Mouse (Mus musculus) neural tube, embryonic 12.5 days (tissue): ENCODE measurements at regions not wholly inside any gene's neighbourhood (a gene's known extent, or its start where the extent isn't known, plus 50 kb on each side); places are given as distances from the start of the nearest gene placed in this dataset.
"Not testable (repeated sequence)": the region's sequence is repeated elsewhere in the genome, so short reads cannot be mapped to it uniquely, and the experiment has no call there.

Experiments used
- ATAC-seq: fragments of 200-750 bp; cut with Nextera tagmentation; 2 replicates; pipeline ENCODE4 v1.8.0; 2017; ENCODE audit warnings: low read depth, mild to moderate bottlenecking, moderate TSS enrichment, moderate library complexity; ENCODE audit not compliant: low FRiP score
- H3K27ac ChIP-seq: fragments of 300-500 bp; sonication (generic); 2 replicates; pipeline ENCODE4 v1.5.1; 2016
- H3K27me3 ChIP-seq: fragments of 300-500 bp; sonication (generic); replicated peaks from 2 replicates; pipeline ENCODE4 v1.6.1; 2016; ENCODE audit warnings: mild to moderate bottlenecking
- H3K36me3 ChIP-seq: fragments of 300-500 bp; sonication (generic); 2 replicates; pipeline ENCODE4 v1.6.1; 2016; ENCODE audit warnings: mild to moderate bottlenecking
- H3K4me1 ChIP-seq: fragments of 300-500 bp; sonication (generic); 2 replicates; pipeline ENCODE4 v1.6.1; 2016
- H3K4me2 ChIP-seq: fragments of 300-500 bp; sonication (generic); replicated peaks from 2 replicates; pipeline ENCODE4 v1.6.1; 2016; ENCODE audit warnings: mild to moderate bottlenecking
- H3K4me3 ChIP-seq: fragments of 300-500 bp; sonication (generic); 2 replicates; pipeline ENCODE4 v1.5.1; 2016
- H3K9ac ChIP-seq: fragments of 300-500 bp; sonication (generic); 2 replicates; pipeline ENCODE4 v1.6.1; 2016; ENCODE audit warnings: mild to moderate bottlenecking
- H3K9me3 ChIP-seq: fragments of 300-500 bp; sonication (generic); 2 replicates; pipeline ENCODE4 v1.6.1; 2016; ENCODE audit warnings: mild to moderate bottlenecking
- WGBS: fragments of 180-500 bp; shearing (Covaris S2); methylation state at CpG from one replicate; pipeline ENCODE4 v1.1.7; 2016; 5-methylcytosine and 5-hydroxymethylcytosine counted together

GRCm38 (mm10) chr6:37763036-37763435, 107.6 kb upstream of the Trim24 start:
- Histone ChIP-seq H3K27me3 (no peaks in the 10 kb centered on the region), H3K27ac (no peak overlapping the region), H3K4me3 (no peak overlapping the region), H3K36me3 (no peaks in the 10 kb centered on the region), H3K4me2 (no peak overlapping the region), H3K4me1 (no peaks in the 10 kb centered on the region), H3K9ac (no peak overlapping the region), H3K9me3 (no peaks in the 10 kb centered on the region)
- ATAC-seq = no peak
- WGBS = 68% methylated on average over 2 of the region's 2 CpGs

GRCm38 (mm10) chr6:37767690-37768089, 102.9 kb upstream of the Trim24 start:
- no peak overlapping the region for H3K4me3 ChIP-seq
- no peak for ATAC-seq
- no peak overlapping the region for H3K9ac ChIP-seq
- no peaks in the 10 kb centered on the region for H3K27me3 ChIP-seq
- H3K9me3 ChIP-seq = no peaks in the 10 kb centered on the region
- no peak overlapping the region for H3K4me2 ChIP-seq
- no peak overlapping the region for H3K27ac ChIP-seq
- H3K36me3 ChIP-seq = no peaks in the 10 kb centered on the region
- H3K4me1 ChIP-seq = no peaks in the 10 kb centered on the region

DNA sequence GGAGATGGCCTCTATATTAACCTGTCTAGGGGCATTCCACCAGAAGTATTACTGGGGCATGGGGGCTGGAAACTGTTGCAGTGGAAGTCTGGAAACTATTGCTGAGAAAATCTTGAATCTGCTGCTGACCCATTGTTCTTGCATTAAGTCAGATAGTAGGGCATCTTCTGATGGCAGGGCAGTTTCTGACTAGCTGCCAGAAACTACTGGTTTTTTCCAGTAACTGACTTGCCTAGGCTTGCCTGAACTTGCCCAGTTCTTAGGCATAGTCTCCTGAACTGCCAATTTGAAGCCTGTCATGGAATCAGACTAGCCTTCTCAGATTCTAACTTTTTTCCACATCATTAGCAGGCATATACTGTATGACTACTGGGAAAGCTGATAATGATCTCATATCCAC, 97.3 kb upstream of the Trim24 start:
- Histone ChIP-seq H3K27me3 (no peaks in the 10 kb centered on the region), H3K36me3 (no peaks in the 10 kb centered on the region), H3K27ac (no peak overlapping the region), H3K9me3 (no peaks in the 10 kb centered on the region), H3K4me2 (no peak overlapping the region), H3K4me1 (no peaks in the 10 kb centered on the region), H3K9ac (no peak overlapping the region), H3K4me3 (no peak overlapping the region)
- no peak for ATAC-seq

GRCm38 (mm10) chr6:37775151-37775550, 95.5 kb upstream of the Trim24 start:
- Histone ChIP-seq H3K36me3 (no peaks in the 10 kb centered on the region), H3K9ac (no peak overlapping the region), H3K4me1 (no peaks in the 10 kb centered on the region), H3K27ac (no peak overlapping the region), H3K9me3 (no peaks in the 10 kb centered on the region), H3K27me3 (no peaks in the 10 kb centered on the region), H3K4me3 (no peak overlapping the region), H3K4me2 (no peak overlapping the region)
- no peak for ATAC-seq

- H3K27ac ChIP-seq = no peak overlapping the region
- no peaks in the 10 kb centered on the region for H3K4me1 ChIP-seq
- no peak overlapping the region for H3K4me2 ChIP-seq
- no peak overlapping the region for H3K4me3 ChIP-seq
- H3K36me3 ChIP-seq = no peaks in the 10 kb centered on the region
- 0 out of 2 replicates have a peak, but pooled peaks cover 4% of the 10 kb centered on the region for H3K9me3 ChIP-seq
- no peak overlapping the region for H3K9ac ChIP-seq
- ATAC-seq = no peak
- no peaks in the 10 kb centered on the region for H3K27me3 ChIP-seq
Measured at GRCm38 (mm10) chr6:37779893-37780292, 90.7 kb upstream of the Trim24 start.

GRCm38 (mm10) chr6:37781894-37782293, 88.7 kb upstream of the Trim24 start:
- Histone ChIP-seq H3K27me3 (no peaks in the 10 kb centered on the region), H3K27ac (no peak overlapping the region), H3K9me3 (0 out of 2 replicates have a peak, but pooled peaks cover 4% of the 10 kb centered on the region), H3K4me3 (no peak overlapping the region), H3K36me3 (no peaks in the 10 kb centered on the region), H3K4me2 (no peak overlapping the region), H3K4me1 (no peaks in the 10 kb centered on the region), H3K9ac (no peak overlapping the region)
- no peak for ATAC-seq

GRCm38 (mm10) chr6:37785280-37785679, 85.3 kb upstream of the Trim24 start:
- not testable (repeated sequence) for H3K27me3 ChIP-seq, H3K4me2 ChIP-seq, H3K9ac ChIP-seq, H3K4me1 ChIP-seq, H3K9me3 ChIP-seq, H3K27ac ChIP-seq, ATAC-seq, H3K36me3 ChIP-seq, H3K4me3 ChIP-seq
- 86% methylated on average over 3 of the region's 3 CpGs for WGBS

DNA sequence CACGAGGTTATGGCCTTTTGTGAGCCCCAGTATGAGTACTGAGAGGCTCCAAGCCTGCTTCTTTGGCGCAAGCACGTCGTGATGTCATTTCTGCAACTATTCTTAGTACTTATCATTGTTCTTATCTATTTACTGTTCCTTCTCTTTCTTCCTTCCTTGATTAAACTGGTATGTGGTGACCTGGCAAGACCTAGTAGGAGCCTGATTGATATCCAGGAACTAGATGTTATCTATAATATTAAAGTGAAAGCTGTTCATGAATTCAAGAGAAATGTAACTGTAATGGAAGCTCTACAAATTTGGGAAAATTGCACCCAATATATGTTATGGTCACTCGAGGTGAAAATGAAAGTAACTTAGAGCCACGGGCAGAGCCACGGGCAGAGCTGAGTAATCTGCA, 84.9 kb upstream of the Trim24 start:
- Histone ChIP-seq H3K9me3 (0 out of 2 replicates have a peak, but pooled peaks cover 4% of the 10 kb centered on the region), H3K9ac (no peak overlapping the region), H3K4me2 (no peak overlapping the region), H3K27ac (no peak overlapping the region), H3K4me3 (no peak overlapping the region), H3K27me3 (no peaks in the 10 kb centered on the region), H3K36me3 (no peaks in the 10 kb centered on the region), H3K4me1 (no peaks in the 10 kb centered on the region)
- 90% methylated on average over 7 of the region's 7 CpGs for WGBS
- no peak for ATAC-seq

GRCm38 (mm10) chr6:37787858-37788257, 82.8 kb upstream of the Trim24 start:
- not testable (repeated sequence) for H3K9ac ChIP-seq, H3K4me2 ChIP-seq, H3K27ac ChIP-seq, H3K27me3 ChIP-seq, H3K9me3 ChIP-seq, H3K36me3 ChIP-seq, H3K4me3 ChIP-seq, H3K4me1 ChIP-seq, ATAC-seq
- 85% methylated on average over 4 of the region's 8 CpGs for WGBS

- H3K4me3 ChIP-seq = no peak overlapping the region
- H3K9ac ChIP-seq = no peak overlapping the region
- no peaks in the 10 kb centered on the region for H3K4me1 ChIP-seq
- 93% methylated on average over 1 of the region's 1 CpGs for WGBS
- no peaks in the 10 kb centered on the region for H3K9me3 ChIP-seq
- no peaks in the 10 kb centered on the region for H3K36me3 ChIP-seq
- H3K27ac ChIP-seq = no peak overlapping the region
- ATAC-seq = no peak
- H3K4me2 ChIP-seq = no peak overlapping the region
- H3K27me3 ChIP-seq = no peaks in the 10 kb centered on the region
Measured at GRCm38 (mm10) chr6:37790878-37791277, 79.7 kb upstream of the Trim24 start.

DNA sequence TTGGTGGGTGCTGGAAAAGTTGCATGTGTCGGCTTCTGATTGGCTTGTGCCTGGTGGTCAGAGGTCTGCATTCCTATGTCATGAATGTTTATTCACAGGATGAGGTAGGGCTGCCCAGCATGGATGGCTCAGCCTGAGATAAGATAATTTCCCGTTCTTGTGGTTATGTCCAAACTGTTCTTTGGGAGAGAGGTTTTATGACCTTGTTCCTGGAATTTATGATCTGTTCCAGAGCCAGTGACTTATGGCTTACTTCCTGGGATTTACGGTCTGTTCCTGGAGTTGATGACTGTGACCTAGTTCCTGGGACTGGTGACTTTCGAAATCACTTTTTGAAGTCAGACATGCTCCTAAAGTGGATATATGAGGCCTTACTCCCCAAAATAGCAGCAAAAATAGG, 76.4 kb upstream of the Trim24 start:
- no peak overlapping the region for H3K27ac ChIP-seq
- no peak overlapping the region for H3K4me2 ChIP-seq
- no peak for ATAC-seq
- no peak overlapping the region for H3K9ac ChIP-seq
- no peaks in the 10 kb centered on the region for H3K9me3 ChIP-seq
- H3K36me3 ChIP-seq = no peaks in the 10 kb centered on the region
- H3K4me1 ChIP-seq = no peaks in the 10 kb centered on the region
- H3K4me3 ChIP-seq = no peak overlapping the region
- no peaks in the 10 kb centered on the region for H3K27me3 ChIP-seq
- 68% methylated on average over 4 of the region's 4 CpGs for WGBS

DNA sequence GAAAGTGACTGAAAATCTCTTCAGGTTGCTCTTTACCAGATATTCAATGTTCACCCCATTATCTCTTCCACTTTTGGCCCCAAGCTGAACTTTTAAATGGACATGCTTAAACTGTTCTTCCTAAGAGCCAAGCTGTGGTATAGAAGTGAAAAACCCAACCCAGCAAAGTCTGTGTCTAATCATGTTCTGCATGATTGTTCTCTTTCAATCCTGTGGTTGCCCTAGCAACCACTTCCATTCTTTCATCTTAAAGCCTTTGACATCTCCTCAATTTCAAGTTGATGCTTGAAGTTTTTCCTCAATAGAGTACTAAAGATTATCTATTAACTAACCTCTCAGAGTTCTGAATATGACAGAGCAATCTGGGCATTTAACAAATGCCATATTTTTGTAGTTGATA, 75.6 kb upstream of the Trim24 start:
- H3K9me3 ChIP-seq = no peaks in the 10 kb centered on the region
- H3K4me2 ChIP-seq = no peak overlapping the region
- H3K36me3 ChIP-seq = no peaks in the 10 kb centered on the region
- no peaks in the 10 kb centered on the region for H3K4me1 ChIP-seq
- H3K9ac ChIP-seq = no peak overlapping the region
- no peaks in the 10 kb centered on the region for H3K27me3 ChIP-seq
- no peak for ATAC-seq
- H3K4me3 ChIP-seq = no peak overlapping the region
- H3K27ac ChIP-seq = no peak overlapping the region

DNA sequence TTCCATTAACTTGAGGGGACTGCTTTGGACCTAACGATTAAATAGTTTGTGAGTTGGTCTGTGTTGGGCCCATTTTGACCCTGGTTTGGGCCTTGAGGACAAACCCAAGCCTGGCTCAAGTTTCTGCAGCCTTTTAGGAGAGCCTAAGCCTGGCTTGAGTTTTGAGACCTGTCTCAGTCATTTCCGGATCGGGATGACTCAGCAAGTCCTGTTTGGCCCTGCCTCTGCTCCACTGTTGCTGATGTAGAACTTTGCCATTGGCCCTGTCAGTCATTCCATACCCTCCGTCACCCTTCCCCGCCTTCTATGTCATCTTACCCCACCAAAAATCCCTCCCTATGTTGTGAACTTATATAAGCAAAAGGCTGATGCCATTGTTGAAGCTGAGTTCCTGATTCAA, 67.4 kb upstream of the Trim24 start:
- no peaks in the 10 kb centered on the region for H3K27me3 ChIP-seq
- no peaks in the 10 kb centered on the region for H3K4me1 ChIP-seq
- no peak overlapping the region for H3K4me3 ChIP-seq
- no peak for ATAC-seq
- H3K36me3 ChIP-seq = no peaks in the 10 kb centered on the region
- H3K4me2 ChIP-seq = no peak overlapping the region
- H3K9me3 ChIP-seq = peaks cover 8% of the 10 kb centered on the region; the same call in 1 of the 2 replicates
- H3K27ac ChIP-seq = no peak overlapping the region
- 98% methylated on average over 5 of the region's 5 CpGs for WGBS
- H3K9ac ChIP-seq = no peak overlapping the region

GRCm38 (mm10) chr6:37805896-37806295, 64.7 kb upstream of the Trim24 start:
- not testable (repeated sequence) for H3K9ac ChIP-seq, ATAC-seq, H3K27me3 ChIP-seq, H3K27ac ChIP-seq, H3K4me1 ChIP-seq, H3K9me3 ChIP-seq, H3K4me2 ChIP-seq, H3K4me3 ChIP-seq, H3K36me3 ChIP-seq
- 97% methylated on average over 24 of the region's 24 CpGs for WGBS
